Mouse (Mus musculus): ENCODE results near the gene Hspa12a.

The Hspa12a gene

GRCm38 (mm10) chr19:58942841-58943828 lies at the start of gene Hspa12a, which contains the start of gene Eno4:
TSS of gene Hspa12a (minus strand) at chr19:58943654.
TSS of gene Eno4 (plus strand) at chr19:58943425.
- ATAC-seq (ENCODE audit: insufficient number of reproducible peaks, low FRiP score, low TSS enrichment), result peak; percentile 91

- no peak for ATAC-seq (ENCODE audit: insufficient number of reproducible peaks, low FRiP score, low TSS enrichment)
Measured at GRCm38 (mm10) chr19:58981571-58981970, 38.1 kb upstream of the Hspa12a start.

GRCm38 (mm10) chr19:58980056-58980440 lies 36.6 kb upstream of the Hspa12a start:
- ATAC-seq (ENCODE audit: insufficient number of reproducible peaks, low FRiP score, low TSS enrichment), result no peak

- ATAC-seq (ENCODE audit: insufficient number of reproducible peaks, low FRiP score, low TSS enrichment), result no peak
Measured at GRCm38 (mm10) chr19:58979436-58980055, 36.1 kb upstream of the Hspa12a start.

GRCm38 (mm10) chr19:58978401-58979171 lies 35.1 kb upstream of the Hspa12a start:
- ATAC-seq (ENCODE audit: insufficient number of reproducible peaks, low FRiP score, low TSS enrichment), result no peak

- ATAC-seq (ENCODE audit: insufficient number of reproducible peaks, low FRiP score, low TSS enrichment), result no peak
Measured at GRCm38 (mm10) chr19:58975216-58975863, 31.9 kb upstream of the Hspa12a start.

- ATAC-seq (ENCODE audit: insufficient number of reproducible peaks, low FRiP score, low TSS enrichment), result no peak
Measured at GRCm38 (mm10) chr19:58974126-58974525, 30.7 kb upstream of the Hspa12a start.

- ATAC-seq (ENCODE audit: insufficient number of reproducible peaks, low FRiP score, low TSS enrichment), result no peak
Measured at GRCm38 (mm10) chr19:58970826-58971225, 27.4 kb upstream of the Hspa12a start.

- ATAC-seq (ENCODE audit: insufficient number of reproducible peaks, low FRiP score, low TSS enrichment), result no peak
Measured at GRCm38 (mm10) chr19:58968731-58969506, 25.5 kb upstream of the Hspa12a start.

- ATAC-seq (ENCODE audit: insufficient number of reproducible peaks, low FRiP score, low TSS enrichment), result no peak
Measured at GRCm38 (mm10) chr19:58963011-58963410, 19.6 kb upstream of the Hspa12a start.

GRCm38 (mm10) chr19:58954779-58955178 lies 11.3 kb upstream of the Hspa12a start:
- ATAC-seq (ENCODE audit: insufficient number of reproducible peaks, low FRiP score, low TSS enrichment), result no peak

- ATAC-seq (ENCODE audit: insufficient number of reproducible peaks, low FRiP score, low TSS enrichment), result no peak
Measured at GRCm38 (mm10) chr19:58952236-58952635, 8.8 kb upstream of the Hspa12a start.

- no peak for ATAC-seq (ENCODE audit: insufficient number of reproducible peaks, low FRiP score, low TSS enrichment)
Measured at GRCm38 (mm10) chr19:58951521-58951920, 8.1 kb upstream of the Hspa12a start.

GRCm38 (mm10) chr19:58945959-58946358 lies 2.5 kb upstream of the Hspa12a start:
- no peak for ATAC-seq (ENCODE audit: insufficient number of reproducible peaks, low FRiP score, low TSS enrichment)

GRCm38 (mm10) chr19:58933062-58933461 lies 10.4 kb downstream of the Hspa12a start:
- ATAC-seq (ENCODE audit: insufficient number of reproducible peaks, low FRiP score, low TSS enrichment), result no peak

GRCm38 (mm10) chr19:58931081-58931800 lies 12.2 kb downstream of the Hspa12a start:
- ATAC-seq (ENCODE audit: insufficient number of reproducible peaks, low FRiP score, low TSS enrichment), result no peak

- no peak for ATAC-seq (ENCODE audit: insufficient number of reproducible peaks, low FRiP score, low TSS enrichment)
Measured at GRCm38 (mm10) chr19:58919148-58919547, 24.3 kb downstream of the Hspa12a start.

GRCm38 (mm10) chr19:58918597-58918996 lies 24.9 kb downstream of the Hspa12a start:
- no peak for ATAC-seq (ENCODE audit: insufficient number of reproducible peaks, low FRiP score, low TSS enrichment)

- 0 out of 2 replicates have a peak, but pooled peaks have one; percentile 10 for ATAC-seq (ENCODE audit: insufficient number of reproducible peaks, low FRiP score, low TSS enrichment)
Measured at GRCm38 (mm10) chr19:58913301-58913700, 30.2 kb downstream of the Hspa12a start.

All from cerebellum, adult (tissue).